Mouse (Mus musculus): ENCODE data around the gene Rnf5. TPM values are rescaled to one million over a fixed set of nuclear protein-coding genes. Genes with fewer than 3 reads are reported as not detected.

Gene Rnf5
- polyA plus RNA-seq, 1 experiment from 2014 or later, result 240 TPM

- H3K4me1 ChIP-seq, result no peaks in the 10 kb centered on the region
- ATAC-seq (ENCODE audit: low FRiP score, low read depth), result no peak
- H3K27ac ChIP-seq (replicated peaks), result no peak overlapping the region
- H3K4me3 ChIP-seq, result no peak overlapping the region
- H3K4me2 ChIP-seq (replicated peaks), result no peak overlapping the region
- no peak overlapping the region for H3K9ac ChIP-seq (replicated peaks)
- WGBS, result 77% methylated on average over 4 of the region's 4 CpGs
- H3K27me3 ChIP-seq, result peaks cover 9% of the 10 kb centered on the region; the same call in 1 of the 2 replicates
- H3K9me3 ChIP-seq, result no peaks in the 10 kb centered on the region
- no peaks in the 10 kb centered on the region for H3K36me3 ChIP-seq
Observed at GRCm38 (mm10) chr17:34569919-34570318, 33.6 kb downstream of the Rnf5 start.

GRCm38 (mm10) chr17:34568421-34568820 is 35.1 kb downstream of the Rnf5 start:
- no peak overlapping the region for H3K27ac ChIP-seq (replicated peaks)
- 81% methylated on average over 13 of the region's 13 CpGs for WGBS
- H3K9ac ChIP-seq (replicated peaks), result no peak overlapping the region
- no peak overlapping the region for H3K4me2 ChIP-seq (replicated peaks)
- H3K36me3 ChIP-seq, result no peaks in the 10 kb centered on the region
- H3K4me3 ChIP-seq, result no peak overlapping the region
- peaks cover 9% of the 10 kb centered on the region; the same call in 1 of the 2 replicates for H3K27me3 ChIP-seq
- ATAC-seq (ENCODE audit: low FRiP score, low read depth), result no peak
- H3K9me3 ChIP-seq, result no peaks in the 10 kb centered on the region
- H3K4me1 ChIP-seq, result peaks cover 5% of the 10 kb centered on the region; the same call in 1 of the 2 replicates

- no peaks in the 10 kb centered on the region for H3K9me3 ChIP-seq
- H3K27me3 ChIP-seq, result peaks cover 9% of the 10 kb centered on the region; the same call in 1 of the 2 replicates
- H3K4me1 ChIP-seq, result peaks cover 5% of the 10 kb centered on the region; the same call in 1 of the 2 replicates
- no peaks in the 10 kb centered on the region for H3K36me3 ChIP-seq
- ATAC-seq (ENCODE audit: low FRiP score, low read depth), result no peak
- 75% methylated on average over 9 of the region's 9 CpGs for WGBS
- no peak overlapping the region; the same call in 1 of the 2 replicates for H3K9ac ChIP-seq (replicated peaks)
- no peak overlapping the region for H3K27ac ChIP-seq (replicated peaks)
- no peak overlapping the region for H3K4me2 ChIP-seq (replicated peaks)
- H3K4me3 ChIP-seq, result no peak overlapping the region
Observed at GRCm38 (mm10) chr17:34567311-34567710, 36.2 kb downstream of the Rnf5 start.

GRCm38 (mm10) chr17:34564796-34565195 is 38.7 kb downstream of the Rnf5 start:
- peaks cover 5% of the 10 kb centered on the region; the same call in 1 of the 2 replicates for H3K4me1 ChIP-seq
- no peaks in the 10 kb centered on the region for H3K9me3 ChIP-seq
- no peak overlapping the region for H3K4me2 ChIP-seq (replicated peaks)
- H3K9ac ChIP-seq (replicated peaks), result no peak overlapping the region
- peaks cover 9% of the 10 kb centered on the region; the same call in 1 of the 2 replicates for H3K27me3 ChIP-seq
- no peak for ATAC-seq (ENCODE audit: low FRiP score, low read depth)
- no peak overlapping the region for H3K27ac ChIP-seq (replicated peaks)
- no peaks in the 10 kb centered on the region for H3K36me3 ChIP-seq
- WGBS, result 55% methylated on average over 3 of the region's 3 CpGs
- H3K4me3 ChIP-seq, result no peak overlapping the region

GRCm38 (mm10) chr17:34564003-34564421 is 39.5 kb downstream of the Rnf5 start, which contains the start of gene Notch4:
TSS of gene Notch4 (plus strand) at chr17:34564268.
- no peak within 1 kb of the TSS for H3K9ac ChIP-seq (replicated peaks)
- H3K27me3 ChIP-seq, result peaks cover 9% of the 10 kb centered on the region; the same call in 1 of the 2 replicates
- H3K4me1 ChIP-seq, result peaks cover 5% of the 10 kb centered on the region; the same call in 1 of the 2 replicates
- H3K27ac ChIP-seq (replicated peaks), result no peak within 1 kb of the TSS
- H3K4me2 ChIP-seq (replicated peaks), result no peak within 1 kb of the TSS
- ATAC-seq (ENCODE audit: low FRiP score, low read depth), result no peak
- 12% methylated on average over 6 of the region's 6 CpGs for WGBS
- no peaks in the 10 kb centered on the region for H3K9me3 ChIP-seq
- H3K4me3 ChIP-seq, result no peak within 1 kb of the TSS
- no peaks in the 10 kb centered on the region for H3K36me3 ChIP-seq

- Histone ChIP-seq H3K36me3 (no peaks in the 10 kb centered on the region), H3K4me2 (replicated peaks) (no peak overlapping the region), H3K9ac (replicated peaks) (no peak overlapping the region), H3K27me3 (peaks cover 9% of the 10 kb centered on the region; the same call in 1 of the 2 replicates), H3K27ac (replicated peaks) (no peak overlapping the region), H3K4me3 (no peak overlapping the region), H3K4me1 (peaks cover 5% of the 10 kb centered on the region; the same call in 1 of the 2 replicates), H3K9me3 (no peaks in the 10 kb centered on the region)
- 75% methylated on average over 11 of the region's 11 CpGs for WGBS
- ATAC-seq (ENCODE audit: low FRiP score, low read depth), result no peak
Observed at GRCm38 (mm10) chr17:34563354-34563753, 40.1 kb downstream of the Rnf5 start.

GRCm38 (mm10) chr17:34562595-34562994 is 40.9 kb downstream of the Rnf5 start:
- H3K4me1 ChIP-seq, result peaks cover 5% of the 10 kb centered on the region; the same call in 1 of the 2 replicates
- ATAC-seq (ENCODE audit: low FRiP score, low read depth), result no peak
- H3K4me3 ChIP-seq, result no peak overlapping the region
- no peaks in the 10 kb centered on the region for H3K36me3 ChIP-seq
- H3K27ac ChIP-seq (replicated peaks), result no peak overlapping the region
- H3K4me2 ChIP-seq (replicated peaks), result no peak overlapping the region
- 65% methylated on average over 3 of the region's 3 CpGs for WGBS
- H3K9me3 ChIP-seq, result no peaks in the 10 kb centered on the region
- H3K9ac ChIP-seq (replicated peaks), result no peak overlapping the region
- peaks cover 9% of the 10 kb centered on the region; the same call in 1 of the 2 replicates for H3K27me3 ChIP-seq

- H3K9me3 ChIP-seq, result no peaks in the 10 kb centered on the region
- H3K27me3 ChIP-seq, result peaks cover 10% of the 10 kb centered on the region
- no peak overlapping the region for H3K4me2 ChIP-seq (replicated peaks)
- no peak overlapping the region for H3K9ac ChIP-seq (replicated peaks)
- no peak overlapping the region for H3K4me3 ChIP-seq
- H3K36me3 ChIP-seq, result no peaks in the 10 kb centered on the region
- no peak for ATAC-seq (ENCODE audit: low FRiP score, low read depth)
- peaks cover 5% of the 10 kb centered on the region; the same call in 1 of the 2 replicates for H3K4me1 ChIP-seq
- 0 out of 2 replicates have a peak overlapping the region, but pooled peaks have one; percentile 36 for H3K27ac ChIP-seq (replicated peaks)
- 43% methylated on average over 8 of the region's 8 CpGs for WGBS
Observed at GRCm38 (mm10) chr17:34561200-34561599, 42.3 kb downstream of the Rnf5 start.

GRCm38 (mm10) chr17:34560438-34560837 is 43.1 kb downstream of the Rnf5 start:
- Histone ChIP-seq H3K4me1 (peaks cover 5% of the 10 kb centered on the region; the same call in 1 of the 2 replicates), H3K4me3 (no peak overlapping the region), H3K4me2 (replicated peaks) (no peak overlapping the region), H3K9me3 (no peaks in the 10 kb centered on the region), H3K27me3 (peaks cover 3% of the 10 kb centered on the region; the same call in 1 of the 2 replicates), H3K27ac (replicated peaks) (no peak overlapping the region), H3K36me3 (no peaks in the 10 kb centered on the region), H3K9ac (replicated peaks) (no peak overlapping the region)
- 91% methylated on average over 6 of the region's 6 CpGs for WGBS
- no peak for ATAC-seq (ENCODE audit: low FRiP score, low read depth)

- ATAC-seq (ENCODE audit: low FRiP score, low read depth), result no peak
Observed at GRCm38 (mm10) chr17:34559895-34560294, 43.6 kb downstream of the Rnf5 start.

GRCm38 (mm10) chr17:34559116-34559515 is 44.4 kb downstream of the Rnf5 start:
- H3K4me2 ChIP-seq (replicated peaks), result no peak overlapping the region
- no peaks in the 10 kb centered on the region for H3K36me3 ChIP-seq
- no peaks in the 10 kb centered on the region for H3K9me3 ChIP-seq
- H3K27me3 ChIP-seq, result peaks cover 3% of the 10 kb centered on the region; the same call in 1 of the 2 replicates
- ATAC-seq (ENCODE audit: low FRiP score, low read depth), result no peak
- H3K27ac ChIP-seq (replicated peaks), result no peak overlapping the region
- H3K4me1 ChIP-seq, result peaks cover 3% of the 10 kb centered on the region; the same call in 1 of the 2 replicates
- WGBS, result 92% methylated on average over 7 of the region's 7 CpGs
- no peak overlapping the region for H3K9ac ChIP-seq (replicated peaks)
- H3K4me3 ChIP-seq, result no peak overlapping the region

More at GRCm38 (mm10) chr17:34559895-34560294, 43.6 kb downstream of the Rnf5 start:
- no peaks in the 10 kb centered on the region for H3K36me3 ChIP-seq
- WGBS, result 27% methylated on average over 15 of the region's 15 CpGs
- no peak overlapping the region for H3K9ac ChIP-seq (replicated peaks)
- peaks cover 5% of the 10 kb centered on the region; the same call in 1 of the 2 replicates for H3K4me1 ChIP-seq
- H3K4me3 ChIP-seq, result no peak overlapping the region
- no peak overlapping the region for H3K4me2 ChIP-seq (replicated peaks)
- no peaks in the 10 kb centered on the region for H3K9me3 ChIP-seq
- H3K27me3 ChIP-seq, result peaks cover 3% of the 10 kb centered on the region; the same call in 1 of the 2 replicates
- no peak overlapping the region for H3K27ac ChIP-seq (replicated peaks)

- Histone ChIP-seq H3K36me3 (no peaks in the 10 kb centered on the region), H3K4me2 (replicated peaks) (no peak overlapping the region), H3K4me3 (no peak overlapping the region), H3K9ac (replicated peaks) (no peak overlapping the region), H3K9me3 (no peaks in the 10 kb centered on the region), H3K27ac (replicated peaks) (no peak overlapping the region), H3K4me1 (no peaks in the 10 kb centered on the region), H3K27me3 (peaks cover 3% of the 10 kb centered on the region; the same call in 1 of the 2 replicates)
- no peak for ATAC-seq (ENCODE audit: low FRiP score, low read depth)
- WGBS, result 77% methylated on average over 11 of the region's 11 CpGs
Observed at GRCm38 (mm10) chr17:34557411-34557810, 46.1 kb downstream of the Rnf5 start.
